Mouse (Mus musculus) neural tube, embryonic 15.5 days (tissue): ENCODE measurements around the gene Grik5. TPM values are rescaled to one million over a fixed set of nuclear protein-coding genes. Genes with fewer than 3 reads are reported as not detected.
"Not testable (repeated sequence)": the region's sequence is repeated elsewhere in the genome, so short reads cannot be mapped to it uniquely, and the experiment has no call there.

ENCODE experiments used
- ATAC-seq: fragments of 200-750 bp; cut with Nextera tagmentation; 2 replicates; pipeline ENCODE4 v1.8.0; 2017; ENCODE audit warnings: mild to moderate bottlenecking, moderate TSS enrichment, moderate library complexity; ENCODE audit not compliant: low FRiP score
- H3K27ac ChIP-seq: fragments of 300-500 bp; sonication (generic); replicated peaks from 2 replicates; pipeline ENCODE4 v1.5.1; 2015; ENCODE audit warnings: mild to moderate bottlenecking, inconsistent platforms
- H3K27me3 ChIP-seq: fragments of 300-500 bp; sonication (generic); replicated peaks from 2 replicates; pipeline ENCODE4 v1.6.1; 2015; ENCODE audit warnings: inconsistent platforms
- H3K36me3 ChIP-seq: fragments of 300-500 bp; sonication (generic); 2 replicates; pipeline ENCODE4 v1.6.1; 2015; ENCODE audit warnings: inconsistent platforms
- H3K4me1 ChIP-seq: fragments of 300-500 bp; sonication (generic); 2 replicates; pipeline ENCODE4 v1.6.1; 2015; ENCODE audit warnings: inconsistent platforms
- H3K4me2 ChIP-seq: fragments of 300-500 bp; sonication (generic); 2 replicates; pipeline ENCODE4 v1.6.1; 2015; ENCODE audit warnings: inconsistent platforms, mild to moderate bottlenecking, moderate library complexity
- H3K4me3 ChIP-seq: fragments of 300-500 bp; sonication (generic); replicated peaks from 2 replicates; pipeline ENCODE4 v1.5.1; 2015; ENCODE audit warnings: mild to moderate bottlenecking, inconsistent platforms
- H3K9ac ChIP-seq: fragments of 300-500 bp; sonication (generic); replicated peaks from 2 replicates; pipeline ENCODE4 v1.6.1; 2015; ENCODE audit warnings: mild to moderate bottlenecking, inconsistent platforms
- H3K9me3 ChIP-seq: fragments of 300-500 bp; sonication (generic); replicated peaks from 2 replicates; pipeline ENCODE4 v1.6.1; 2016; ENCODE audit warnings: inconsistent platforms
- WGBS: fragments of 180-500 bp; shearing (Covaris S2); methylation state at CpG from one replicate; pipeline ENCODE4 v1.1.7; 2015; ENCODE audit warnings: mixed read lengths; 5-methylcytosine and 5-hydroxymethylcytosine counted together
- polyA plus RNA-seq: library from polyadenylated mRNA; unstranded; fragments of >200 nt; fragmentation: Nextera tagmentation; extraction: Ambion mirVana; gene quantifications from 2 replicates; pipeline ENCODE4 v1.2.1, GENCODE M21; 2015

Gene Grik5
- polyA plus RNA-seq, 1 experiment from 2014 or later, result 17.8 TPM

DNA sequence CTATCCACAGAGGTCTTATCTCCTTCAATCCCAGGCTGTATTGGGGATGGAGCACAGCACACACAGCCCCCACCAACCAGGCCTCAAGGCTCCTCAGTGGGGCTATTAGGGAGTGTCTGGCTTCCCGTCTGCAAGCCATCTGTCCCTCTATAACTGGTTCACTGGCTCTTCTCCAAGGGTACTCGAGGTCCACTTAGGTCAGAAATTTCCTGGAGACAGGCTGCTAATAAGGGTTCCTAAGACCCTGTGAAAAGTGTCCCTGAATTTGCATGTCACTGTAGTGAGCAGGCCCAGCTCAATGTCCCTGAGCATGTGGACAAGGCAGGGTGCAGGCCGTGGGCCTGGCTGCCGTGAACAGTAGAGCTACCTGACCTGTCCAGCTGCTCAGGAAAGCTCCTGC is 15.2 kb downstream of the Grik5 start:
- no peak overlapping the region for H3K9ac ChIP-seq
- H3K36me3 ChIP-seq, result peaks cover 91% of the 10 kb centered on the region
- WGBS, result 83% methylated on average over 4 of the region's 4 CpGs
- ATAC-seq, result no peak
- no peak overlapping the region for H3K4me3 ChIP-seq
- no peak overlapping the region for H3K4me2 ChIP-seq
- H3K27ac ChIP-seq, result no peak overlapping the region
- no peaks in the 10 kb centered on the region for H3K4me1 ChIP-seq
- H3K27me3 ChIP-seq, result no peaks in the 10 kb centered on the region
- no peaks in the 10 kb centered on the region for H3K9me3 ChIP-seq

DNA sequence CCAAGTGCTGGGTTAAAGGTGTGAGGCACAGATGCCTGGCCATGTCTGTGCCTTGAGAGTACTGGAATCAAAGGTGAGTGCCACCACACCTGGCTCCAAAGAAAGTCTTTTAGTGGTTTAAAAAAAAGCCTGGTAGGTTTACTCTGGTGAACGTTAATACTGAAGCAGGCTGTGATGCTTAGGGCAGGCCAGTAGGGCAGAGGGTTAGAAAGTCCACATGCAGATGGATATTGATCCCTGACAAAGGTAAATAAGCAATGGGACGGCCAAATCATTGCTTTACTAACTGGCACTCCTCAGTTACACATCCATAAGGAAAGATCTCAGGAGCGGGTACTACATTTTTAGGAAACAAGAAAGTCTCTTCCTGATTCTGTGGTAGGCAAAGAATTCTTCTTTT is 19.6 kb downstream of the Grik5 start:
- 92% methylated on average over 3 of the region's 3 CpGs for WGBS
- no peaks in the 10 kb centered on the region for H3K9me3 ChIP-seq

DNA sequence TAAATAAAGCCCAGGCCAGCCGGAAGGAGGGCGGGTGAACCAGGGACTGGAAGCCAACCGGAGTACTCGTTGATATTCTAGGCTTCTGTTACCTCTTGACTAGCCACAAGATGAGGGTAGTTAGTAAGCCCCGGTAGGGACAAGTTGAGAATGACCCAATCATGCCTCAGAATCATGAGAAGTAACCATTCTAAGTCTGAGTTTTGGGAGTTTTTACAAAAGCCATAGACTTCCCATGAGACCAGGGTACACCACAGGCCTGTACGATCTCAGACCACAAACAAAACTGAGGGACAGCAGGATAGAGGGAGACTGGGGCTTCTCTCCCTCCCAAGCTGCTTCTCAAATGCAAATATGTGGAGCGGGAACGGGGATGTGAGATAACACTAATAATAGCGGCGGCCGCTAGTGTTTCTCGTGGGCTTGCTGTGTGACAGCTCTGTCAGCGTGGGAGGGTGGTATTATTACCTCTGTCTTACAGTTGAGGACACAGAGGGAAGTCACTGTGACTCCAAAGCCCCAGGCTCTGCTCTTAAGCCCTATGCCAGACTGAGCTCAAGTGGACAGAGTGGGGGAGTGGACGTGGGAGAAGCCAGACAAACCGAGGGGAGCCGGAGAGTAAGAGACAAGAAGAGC is 22.7 kb downstream of the Grik5 start:
- Histone ChIP-seq H3K4me3 (no peak overlapping the region), H3K36me3 (peaks cover 81% of the 10 kb centered on the region), H3K27ac (no peak overlapping the region), H3K4me1 (no peaks in the 10 kb centered on the region), H3K9ac (no peak overlapping the region), H3K27me3 (no peaks in the 10 kb centered on the region), H3K9me3 (no peaks in the 10 kb centered on the region), H3K4me2 (no peak overlapping the region)
- ATAC-seq, result no peak
- WGBS, result 84% methylated on average over 16 of the region's 16 CpGs

More for the DNA sequence above, 19.6 kb downstream of the Grik5 start:
- Histone ChIP-seq H3K9ac (no peak overlapping the region), H3K27ac (no peak overlapping the region), H3K36me3 (peaks cover 83% of the 10 kb centered on the region), H3K27me3 (no peaks in the 10 kb centered on the region), H3K4me1 (no peaks in the 10 kb centered on the region), H3K4me2 (no peak overlapping the region), H3K4me3 (no peak overlapping the region)
- ATAC-seq, result no peak

DNA sequence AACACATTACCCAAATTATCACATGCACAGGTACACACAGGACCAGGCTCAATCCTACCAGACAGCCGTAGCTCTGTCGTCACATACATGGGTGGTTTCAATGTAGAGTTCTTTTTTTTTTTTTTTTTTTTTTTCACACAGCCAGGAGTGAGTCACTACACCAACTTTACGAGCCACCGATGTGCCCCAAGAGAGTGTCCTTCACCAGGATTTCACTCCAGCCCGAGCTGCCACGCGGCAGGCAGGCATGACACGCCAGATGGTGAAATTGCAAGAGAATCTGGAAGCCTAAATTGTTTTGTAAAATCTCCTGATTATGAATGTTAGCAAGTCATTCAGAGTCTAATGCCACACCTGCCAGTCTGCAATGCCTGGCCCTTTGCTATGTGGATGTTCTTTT is 24.8 kb downstream of the Grik5 start:
- Histone ChIP-seq H3K9ac (no peak overlapping the region), H3K36me3 (peaks cover 85% of the 10 kb centered on the region), H3K4me3 (no peak overlapping the region), H3K27ac (no peak overlapping the region; the same call in 1 of the 2 replicates), H3K9me3 (no peaks in the 10 kb centered on the region), H3K4me2 (no peak overlapping the region), H3K27me3 (no peaks in the 10 kb centered on the region), H3K4me1 (no peaks in the 10 kb centered on the region)
- 74% methylated on average over 8 of the region's 8 CpGs for WGBS
- no peak for ATAC-seq

DNA sequence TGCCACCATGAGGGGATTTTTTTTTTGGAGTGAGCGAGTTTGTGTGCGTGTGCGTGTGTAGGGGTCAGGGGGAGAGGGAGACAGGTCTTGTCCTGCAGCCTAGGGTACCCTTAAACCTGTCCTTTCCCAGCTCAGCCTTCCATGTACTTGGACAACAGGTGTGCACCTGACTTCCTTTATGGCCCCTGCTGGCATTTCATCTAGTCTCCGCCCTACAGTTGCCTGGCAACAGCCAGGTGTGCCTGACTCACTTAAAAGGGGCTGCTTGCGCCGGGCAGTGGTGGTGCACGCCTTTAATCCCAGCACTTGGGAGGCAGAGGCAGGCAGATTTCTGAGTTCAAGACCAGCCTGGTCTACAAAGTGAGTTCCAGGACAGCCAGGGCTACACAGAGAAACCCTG is 27.5 kb downstream of the Grik5 start:
- not testable (repeated sequence) for H3K9me3 ChIP-seq, H3K4me2 ChIP-seq, H3K27me3 ChIP-seq, H3K4me3 ChIP-seq, H3K4me1 ChIP-seq, ATAC-seq, H3K9ac ChIP-seq, H3K27ac ChIP-seq
- peaks cover 93% of the 10 kb centered on the region for H3K36me3 ChIP-seq
- WGBS, result 96% methylated on average over 7 of the region's 7 CpGs

DNA sequence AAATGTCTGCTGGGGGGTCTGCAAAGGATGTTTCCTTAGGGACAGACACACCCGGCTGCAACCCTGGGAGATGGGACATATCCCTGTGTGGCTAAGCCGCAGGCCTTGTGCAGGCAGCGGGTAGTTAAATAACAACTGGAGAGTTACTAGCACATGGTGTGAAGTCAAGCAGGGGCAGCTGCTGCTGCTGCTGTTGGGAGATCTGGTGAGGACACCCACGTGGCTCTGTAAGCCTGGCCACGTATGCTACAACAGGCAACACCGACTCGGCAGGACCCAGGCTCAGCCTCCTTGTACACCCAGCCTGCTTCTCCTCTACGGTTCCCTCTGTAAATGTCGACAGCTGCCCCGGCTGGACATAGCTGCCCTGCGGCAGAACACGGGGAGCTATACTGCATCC is 30.2 kb downstream of the Grik5 start:
- Histone ChIP-seq H3K27ac (no peak overlapping the region), H3K4me3 (no peak overlapping the region), H3K27me3 (no peaks in the 10 kb centered on the region), H3K9me3 (no peaks in the 10 kb centered on the region), H3K9ac (no peak overlapping the region), H3K4me2 (no peak overlapping the region), H3K4me1 (no peaks in the 10 kb centered on the region), H3K36me3 (peaks cover 89% of the 10 kb centered on the region)
- no peak for ATAC-seq
- WGBS, result 94% methylated on average over 12 of the region's 12 CpGs

DNA sequence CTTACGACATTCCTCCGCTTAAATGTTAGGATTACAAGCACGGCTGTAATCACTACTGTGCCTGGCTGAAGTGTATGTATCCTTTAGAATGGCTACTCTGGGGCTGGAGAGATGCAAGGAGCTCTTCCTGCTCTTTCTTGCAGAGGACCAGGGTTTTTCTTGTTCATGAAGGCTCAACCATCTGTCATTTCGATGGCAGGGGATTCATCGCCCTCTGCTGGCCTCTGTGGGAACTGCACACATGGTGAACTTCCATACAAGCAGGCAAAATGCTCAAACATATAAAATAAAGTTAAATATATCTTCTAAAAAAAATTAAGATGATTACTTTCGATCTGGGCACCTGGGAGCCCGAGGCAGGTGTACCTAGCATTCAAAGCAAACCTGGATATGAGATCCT is 36.2 kb downstream of the Grik5 start:
- ATAC-seq, result no peak
- Histone ChIP-seq H3K4me3 (no peak overlapping the region), H3K9ac (no peak overlapping the region), H3K4me2 (no peak overlapping the region), H3K27me3 (no peaks in the 10 kb centered on the region), H3K4me1 (no peaks in the 10 kb centered on the region), H3K9me3 (no peaks in the 10 kb centered on the region), H3K36me3 (peaks cover 77% of the 10 kb centered on the region), H3K27ac (no peak overlapping the region)
- 55% methylated on average over 7 of the region's 7 CpGs for WGBS

DNA sequence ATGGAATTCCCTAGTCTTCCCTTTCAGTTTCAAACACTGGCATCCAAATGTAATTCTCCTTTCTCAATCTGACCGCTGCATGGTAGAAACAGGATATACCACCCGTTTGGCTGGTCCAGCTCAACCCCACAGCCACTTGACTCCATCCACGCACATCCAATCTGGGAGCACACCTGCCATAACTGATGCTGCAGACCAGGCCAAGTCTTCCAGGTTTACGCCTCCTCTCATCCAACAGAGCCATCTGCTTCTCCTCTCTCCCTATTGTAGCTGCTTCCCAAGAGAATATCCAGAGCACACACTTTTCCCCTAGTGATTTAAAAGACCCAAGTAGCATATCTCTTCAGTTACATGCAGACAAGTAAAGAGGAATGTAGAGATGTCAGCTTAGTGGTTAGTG is 37.4 kb downstream of the Grik5 start:
- peaks cover 67% of the 10 kb centered on the region for H3K36me3 ChIP-seq
- H3K4me3 ChIP-seq, result no peak overlapping the region
- ATAC-seq, result no peak
- H3K27ac ChIP-seq, result no peak overlapping the region
- no peak overlapping the region for H3K4me2 ChIP-seq
- 81% methylated on average over 4 of the region's 4 CpGs for WGBS
- H3K4me1 ChIP-seq, result peaks cover 3% of the 10 kb centered on the region; the same call in 1 of the 2 replicates
- no peaks in the 10 kb centered on the region for H3K27me3 ChIP-seq
- no peaks in the 10 kb centered on the region for H3K9me3 ChIP-seq
- H3K9ac ChIP-seq, result no peak overlapping the region

DNA sequence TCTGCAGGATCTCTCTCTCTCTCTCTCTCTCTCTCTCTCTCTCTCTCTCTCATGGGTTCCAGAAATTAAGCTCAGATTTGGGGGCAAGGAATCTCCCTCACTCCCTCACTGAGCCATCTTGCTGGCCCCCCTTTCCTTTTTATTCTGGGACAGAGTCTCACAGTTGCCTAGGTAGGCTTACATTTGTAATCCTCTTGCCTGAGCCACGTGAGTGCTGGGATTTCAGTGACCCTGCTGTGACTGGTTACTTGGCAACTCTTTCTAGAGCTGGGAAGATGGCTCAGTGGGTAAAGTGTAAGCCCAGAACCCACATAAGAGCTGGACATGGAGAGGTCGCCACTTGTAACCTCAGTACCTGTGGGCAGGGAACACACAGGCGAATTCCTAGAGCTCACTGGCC is 40.6 kb downstream of the Grik5 start:
- no peak for ATAC-seq
- Histone ChIP-seq H3K4me2 (no peak overlapping the region), H3K4me3 (no peak overlapping the region), H3K4me1 (peaks cover 3% of the 10 kb centered on the region; the same call in 1 of the 2 replicates), H3K36me3 (peaks cover 64% of the 10 kb centered on the region), H3K27me3 (no peaks in the 10 kb centered on the region), H3K9me3 (no peaks in the 10 kb centered on the region), H3K27ac (no peak overlapping the region), H3K9ac (no peak overlapping the region)
- 72% methylated on average over 3 of the region's 3 CpGs for WGBS

DNA sequence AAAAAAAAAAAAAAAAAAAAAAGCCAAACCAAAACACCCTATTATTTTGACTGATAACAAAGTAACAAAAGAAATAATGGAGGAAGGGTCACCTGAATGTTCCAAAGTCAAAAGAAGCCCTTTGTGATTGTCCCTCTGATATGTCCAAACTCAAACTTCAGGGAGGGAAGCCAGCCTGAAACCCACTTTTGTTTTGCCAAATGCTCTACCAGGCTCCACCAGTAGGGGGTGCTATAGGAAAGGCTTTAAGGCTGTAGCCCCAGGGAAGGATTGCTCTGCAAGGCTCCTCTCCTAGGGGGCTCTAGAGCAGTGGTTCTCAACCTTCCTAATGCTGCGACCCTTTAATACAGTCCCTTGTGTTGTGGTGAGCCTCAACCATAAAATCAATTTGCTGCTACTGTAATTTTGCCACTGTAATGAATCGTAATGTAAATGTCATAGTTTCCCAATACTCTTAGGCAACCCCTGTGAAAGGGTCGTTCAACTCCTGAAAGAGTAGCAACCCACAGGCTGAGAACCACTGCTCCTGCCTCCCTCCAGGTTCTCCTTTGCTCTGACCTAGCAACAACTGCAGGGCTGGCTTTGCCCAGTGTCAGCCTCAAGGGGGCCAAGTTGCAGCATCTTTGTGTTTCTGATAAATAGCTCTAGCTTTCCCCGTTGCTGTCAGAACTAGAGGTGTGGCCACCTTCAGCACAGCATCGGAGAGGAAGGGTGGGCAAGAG is 42.0 kb downstream of the Grik5 start:
- peak overlapping the region; percentile 6 for H3K27ac ChIP-seq
- H3K4me3 ChIP-seq, result no peak overlapping the region
- H3K4me2 ChIP-seq, result no peak overlapping the region
- H3K4me1 ChIP-seq, result peaks cover 3% of the 10 kb centered on the region; the same call in 1 of the 2 replicates
- 37% methylated on average over 5 of the region's 5 CpGs for WGBS
- ATAC-seq, result peak; percentile 19; the same call in 1 of the 2 replicates
- H3K27me3 ChIP-seq, result no peaks in the 10 kb centered on the region
- H3K36me3 ChIP-seq, result peaks cover 61% of the 10 kb centered on the region
- no peak overlapping the region for H3K9ac ChIP-seq
- H3K9me3 ChIP-seq, result no peaks in the 10 kb centered on the region

DNA sequence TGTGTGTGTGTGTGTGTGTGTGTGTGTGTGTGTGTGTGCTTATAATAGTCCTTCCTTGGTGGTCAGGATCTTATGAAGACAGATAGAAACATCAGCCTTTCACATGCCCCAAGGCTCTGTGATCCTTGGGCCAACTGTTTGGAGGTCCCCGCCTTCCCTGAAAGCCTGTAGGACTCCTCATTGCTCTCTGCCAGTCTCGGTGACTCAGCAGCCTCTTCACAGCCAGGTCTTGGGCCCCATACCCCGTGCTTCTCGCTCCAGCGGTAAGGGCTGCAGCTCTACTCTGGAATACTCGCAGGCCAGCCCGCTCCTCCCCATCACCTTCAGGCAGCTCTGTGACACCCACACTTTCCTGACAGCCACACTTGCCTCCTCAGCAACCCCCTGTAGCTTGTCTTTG is 45.7 kb downstream of the Grik5 start:
- H3K4me1 ChIP-seq, result peaks cover 3% of the 10 kb centered on the region; the same call in 1 of the 2 replicates
- no peak overlapping the region for H3K4me2 ChIP-seq
- H3K9me3 ChIP-seq, result no peaks in the 10 kb centered on the region
- H3K27me3 ChIP-seq, result no peaks in the 10 kb centered on the region
- WGBS, result 68% methylated on average over 7 of the region's 7 CpGs
- no peak overlapping the region for H3K9ac ChIP-seq
- no peak overlapping the region for H3K4me3 ChIP-seq
- no peak overlapping the region for H3K27ac ChIP-seq
- no peak for ATAC-seq
- H3K36me3 ChIP-seq, result peaks cover 73% of the 10 kb centered on the region

DNA sequence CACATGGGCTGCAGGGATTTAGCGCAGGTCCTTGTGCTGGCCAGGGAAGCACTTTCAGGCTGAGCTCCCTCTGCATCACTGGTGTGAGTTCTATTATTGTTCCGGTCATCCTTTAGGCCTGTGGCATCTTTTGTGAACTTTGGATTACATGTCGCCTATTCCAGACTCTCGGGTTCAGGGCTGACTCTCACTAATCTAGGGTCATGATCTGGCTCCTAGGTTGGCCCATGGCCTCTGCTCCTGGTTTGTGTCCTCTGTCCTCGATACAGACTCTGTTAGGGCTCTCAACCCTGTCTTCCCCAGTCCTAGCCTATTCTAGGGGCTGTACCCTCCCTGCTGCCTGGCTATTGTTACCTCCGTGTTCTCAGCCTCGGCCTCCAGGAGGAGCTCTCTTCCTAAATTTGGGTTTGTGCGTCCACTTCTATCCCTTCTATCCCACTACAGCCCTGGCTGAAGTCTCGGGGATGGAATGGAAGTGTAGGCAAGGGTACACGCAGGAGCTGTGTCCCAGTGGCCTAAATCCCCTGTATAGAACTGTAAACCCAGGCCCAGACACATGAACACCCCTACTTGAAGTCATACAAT is 46.2 kb downstream of the Grik5 start:
- no peak overlapping the region for H3K27ac ChIP-seq
- no peak for ATAC-seq
- no peaks in the 10 kb centered on the region for H3K9me3 ChIP-seq
- H3K36me3 ChIP-seq, result peaks cover 73% of the 10 kb centered on the region
- H3K4me3 ChIP-seq, result no peak overlapping the region
- WGBS, result 65% methylated on average over 10 of the region's 10 CpGs
- no peak overlapping the region for H3K4me2 ChIP-seq
- H3K4me1 ChIP-seq, result peaks cover 3% of the 10 kb centered on the region; the same call in 1 of the 2 replicates
- H3K27me3 ChIP-seq, result no peaks in the 10 kb centered on the region
- no peak overlapping the region for H3K9ac ChIP-seq
